Mouse (Mus musculus) cortical plate, adult 2 months (tissue): ENCODE measurements around the gene Cables2.

Experiments used
- CTCF ChIP-seq: fragments of 200-500 bp; IDR thresholded peaks from 2 replicates; pipeline ENCODE4 v1.5.1; 2011; ENCODE audit warnings: mild to moderate bottlenecking, control low read depth, low read length; ENCODE audit not compliant: insufficient read depth; ENCODE audit errors: extremely low read depth
- POLR2A ChIP-seq: fragments of 200-500 bp; IDR thresholded peaks from 2 replicates; pipeline ENCODE4 v1.6.1; 2011; ENCODE audit warnings: mild to moderate bottlenecking, low read length, control low read depth; ENCODE audit not compliant: insufficient read depth; ENCODE audit errors: extremely low read depth

DNA sequence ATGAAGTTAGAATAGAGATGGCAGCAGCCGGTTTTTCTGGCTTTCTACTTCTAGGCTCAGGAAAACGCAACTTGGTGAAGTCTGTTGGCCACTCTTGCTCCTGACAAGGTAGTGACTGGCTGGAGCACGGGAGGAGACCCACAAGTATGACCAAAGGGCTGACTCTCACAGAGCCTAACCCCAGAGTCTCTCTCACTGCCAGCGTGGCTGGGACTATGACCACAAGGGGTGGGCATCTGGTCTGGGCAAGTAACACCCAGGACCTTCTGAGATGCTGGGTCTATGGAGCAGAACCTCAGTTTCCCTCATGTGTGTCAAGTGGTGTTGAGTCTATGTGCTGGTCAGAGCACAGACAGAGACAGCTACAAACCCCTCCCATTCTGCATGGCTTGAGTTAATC is 3.1 kb upstream of the Cables2 start:
- TF ChIP-seq POLR2A (no peak), CTCF (no peak)
